Mouse (Mus musculus) C2C12 (cell line): ENCODE data around the gene AI481877.

ENCODE experiments used
- CTCF ChIP-seq: IDR thresholded peaks from one replicate; pipeline ENCODE4 v1.5.1; 2011; ENCODE audit not compliant: control insufficient read depth, insufficient read depth, insufficient read length
- MAX ChIP-seq: IDR thresholded peaks from one replicate; pipeline ENCODE4 v1.6.1; 2011; ENCODE audit warnings: mild to moderate bottlenecking, control low read depth
- MYOD1 ChIP-seq: IDR thresholded peaks from one replicate; pipeline ENCODE4 v1.6.1; 2011; ENCODE audit warnings: low read depth; ENCODE audit not compliant: control insufficient read depth, insufficient read length
- USF1 ChIP-seq: IDR thresholded peaks from one replicate; pipeline ENCODE4 v1.6.1; 2011; ENCODE audit warnings: low read depth, mild to moderate bottlenecking, control low read depth, moderate library complexity

DNA sequence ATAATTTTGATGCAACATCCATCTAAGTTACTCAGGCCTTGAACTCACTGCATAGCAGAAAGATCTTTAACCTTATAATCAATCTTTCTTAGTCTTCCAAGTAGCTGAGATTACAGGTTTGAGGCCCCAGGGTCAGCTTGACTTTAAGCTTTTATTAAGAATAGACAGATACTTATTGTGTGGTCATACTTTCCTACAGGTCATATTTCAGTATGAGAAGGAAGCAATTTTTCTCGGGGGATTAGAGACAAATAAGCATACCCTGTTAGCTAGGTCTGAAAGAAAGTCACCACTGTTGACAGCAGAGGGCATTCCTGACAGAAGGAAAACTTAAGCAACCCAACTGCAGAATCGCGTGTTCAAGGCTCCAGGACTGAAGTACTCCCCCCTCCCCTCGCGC lies 130.8 kb downstream of the AI481877 start:
- TF ChIP-seq MAX (no peak), CTCF (no peak), MYOD1 (no peak), USF1 (no peak)
